Mouse (Mus musculus): ENCODE data around the gene Fam117b. TPM values are rescaled to one million over a fixed set of nuclear protein-coding genes. Genes with fewer than 3 reads are reported as not detected.

The Fam117b gene
- polyA plus RNA-seq, 1 experiment from 2014 or later: 10.7 TPM

- no peaks in the 10 kb centered on the region for H3K27me3 ChIP-seq (replicated peaks; ENCODE audit: control insufficient read depth, insufficient read depth, low read length)
- no peak for ATAC-seq (ENCODE audit: low read depth)
- no peak overlapping the region for H3K9ac ChIP-seq (ENCODE audit: low read depth, low read length)
- no peaks in the 10 kb centered on the region for H3K36me3 ChIP-seq (ENCODE audit: control insufficient read depth, insufficient read depth, low read length)
- no peaks in the 10 kb centered on the region for H3K4me1 ChIP-seq (ENCODE audit: control insufficient read depth, insufficient read depth, low read length)
- no peak overlapping the region for H3K27ac ChIP-seq (replicated peaks; ENCODE audit: low read depth, low read length)
- H3K4me2 ChIP-seq (ENCODE audit: low read depth, low read length): no peak overlapping the region
- no peak overlapping the region for H3K4me3 ChIP-seq (ENCODE audit: low read depth, low read length)
- no peaks in the 10 kb centered on the region for H3K9me3 ChIP-seq (ENCODE audit: control insufficient read depth, low read length)
- no peak for DNase-seq (ENCODE audit: low spot score)
- 67% methylated on average over 2 of the region's 2 CpGs for WGBS
These were observed 6.9 kb upstream of the Fam117b start for GRCm38 (mm10) chr1:59905916-59906315.

DNA sequence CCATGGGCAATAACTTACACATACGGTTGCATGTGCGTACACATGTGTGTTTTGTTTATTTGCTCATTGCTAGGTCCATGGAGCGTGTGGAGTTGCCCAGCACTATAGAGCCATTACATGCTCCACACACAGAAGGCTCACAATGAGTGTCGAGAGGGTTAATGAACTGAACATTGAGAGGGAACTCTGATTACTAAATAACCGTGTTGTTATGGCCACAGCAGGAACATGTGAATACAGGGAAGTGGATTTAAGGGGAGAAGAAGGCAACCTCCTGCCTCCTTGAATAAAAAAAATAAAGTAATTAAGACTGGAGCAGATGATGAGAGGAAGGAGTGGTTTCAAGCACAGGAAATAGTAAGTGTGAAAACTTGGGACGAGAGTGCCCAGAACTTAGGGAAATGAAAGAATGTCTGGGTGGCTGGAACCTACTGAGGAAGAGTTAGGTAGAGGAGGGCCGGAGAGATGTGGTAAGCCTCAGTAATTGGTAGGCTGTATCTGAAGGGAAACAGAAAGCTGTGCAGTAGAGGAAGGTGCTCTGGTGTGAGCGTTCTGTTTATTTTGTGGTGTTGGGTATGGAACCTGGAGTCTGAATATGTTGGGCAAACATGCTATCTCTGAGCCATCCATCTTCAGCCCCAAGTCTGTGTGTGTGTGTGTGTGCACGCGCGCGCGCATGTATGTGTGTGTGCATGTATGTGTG is 5.8 kb upstream of the Fam117b start:
- no peak overlapping the region for H3K4me3 ChIP-seq (ENCODE audit: low read depth, low read length)
- 84% methylated on average over 13 of the region's 13 CpGs for WGBS
- H3K36me3 ChIP-seq (ENCODE audit: control insufficient read depth, insufficient read depth, low read length): no peaks in the 10 kb centered on the region
- no peak overlapping the region for H3K9ac ChIP-seq (ENCODE audit: low read depth, low read length)
- no peak overlapping the region for H3K4me2 ChIP-seq (ENCODE audit: low read depth, low read length)
- H3K27ac ChIP-seq (replicated peaks; ENCODE audit: low read depth, low read length): no peak overlapping the region
- no peaks in the 10 kb centered on the region for H3K9me3 ChIP-seq (ENCODE audit: control insufficient read depth, low read length)
- H3K27me3 ChIP-seq (replicated peaks; ENCODE audit: control insufficient read depth, insufficient read depth, low read length): no peaks in the 10 kb centered on the region
- ATAC-seq (ENCODE audit: low read depth) (no peak), DNase-seq (ENCODE audit: low spot score) (no peak)
- H3K4me1 ChIP-seq (ENCODE audit: control insufficient read depth, insufficient read depth, low read length): no peaks in the 10 kb centered on the region

DNA sequence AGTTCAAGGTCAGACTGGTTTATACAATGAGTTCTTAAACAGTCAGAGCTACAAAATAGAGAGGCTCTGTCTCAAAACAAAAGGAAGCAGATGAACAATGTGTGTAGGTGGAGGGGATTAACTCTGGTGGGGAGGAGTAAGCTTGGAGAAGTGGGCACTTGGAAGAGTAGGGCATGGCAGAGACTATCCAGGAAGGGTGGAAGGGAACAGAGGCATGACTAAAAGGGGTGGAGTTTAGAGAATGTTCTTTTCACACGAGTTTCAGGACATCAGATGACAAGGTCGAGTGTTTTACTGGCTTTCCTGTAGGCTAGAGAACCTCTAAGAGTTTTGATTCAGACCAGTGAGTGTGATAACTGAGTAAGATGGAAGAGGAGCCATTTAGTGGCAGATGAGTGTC is 5.1 kb upstream of the Fam117b start:
- H3K36me3 ChIP-seq (ENCODE audit: control insufficient read depth, insufficient read depth, low read length): no peaks in the 10 kb centered on the region
- no peak overlapping the region for H3K4me2 ChIP-seq (ENCODE audit: low read depth, low read length)
- H3K27ac ChIP-seq (replicated peaks; ENCODE audit: low read depth, low read length): no peak overlapping the region
- no peaks in the 10 kb centered on the region for H3K4me1 ChIP-seq (ENCODE audit: control insufficient read depth, insufficient read depth, low read length)
- DNase-seq (ENCODE audit: low spot score) (no peak), ATAC-seq (ENCODE audit: low read depth) (no peak)
- 36% methylated on average over 2 of the region's 2 CpGs for WGBS
- H3K27me3 ChIP-seq (replicated peaks; ENCODE audit: control insufficient read depth, insufficient read depth, low read length): no peaks in the 10 kb centered on the region
- no peak overlapping the region for H3K9ac ChIP-seq (ENCODE audit: low read depth, low read length)
- H3K4me3 ChIP-seq (ENCODE audit: low read depth, low read length): no peak overlapping the region
- H3K9me3 ChIP-seq (ENCODE audit: control insufficient read depth, low read length): no peaks in the 10 kb centered on the region

GRCm38 (mm10) chr1:59910941-59911340 is 1.9 kb upstream of the Fam117b start:
- Histone ChIP-seq H3K27ac (replicated peaks; ENCODE audit: low read depth, low read length) (no peak overlapping the region), H3K4me2 (ENCODE audit: low read depth, low read length) (no peak overlapping the region), H3K36me3 (ENCODE audit: control insufficient read depth, insufficient read depth, low read length) (no peaks in the 10 kb centered on the region), H3K27me3 (replicated peaks; ENCODE audit: control insufficient read depth, insufficient read depth, low read length) (no peaks in the 10 kb centered on the region), H3K4me1 (ENCODE audit: control insufficient read depth, insufficient read depth, low read length) (peaks cover 19% of the 10 kb centered on the region), H3K4me3 (ENCODE audit: low read depth, low read length) (no peak overlapping the region), H3K9ac (ENCODE audit: low read depth, low read length) (no peak overlapping the region), H3K9me3 (ENCODE audit: control insufficient read depth, low read length) (no peaks in the 10 kb centered on the region)
- no peak for DNase-seq (ENCODE audit: low spot score)
- 81% methylated on average over 1 of the region's 1 CpGs for WGBS
- no peak for ATAC-seq (ENCODE audit: low read depth)

DNA sequence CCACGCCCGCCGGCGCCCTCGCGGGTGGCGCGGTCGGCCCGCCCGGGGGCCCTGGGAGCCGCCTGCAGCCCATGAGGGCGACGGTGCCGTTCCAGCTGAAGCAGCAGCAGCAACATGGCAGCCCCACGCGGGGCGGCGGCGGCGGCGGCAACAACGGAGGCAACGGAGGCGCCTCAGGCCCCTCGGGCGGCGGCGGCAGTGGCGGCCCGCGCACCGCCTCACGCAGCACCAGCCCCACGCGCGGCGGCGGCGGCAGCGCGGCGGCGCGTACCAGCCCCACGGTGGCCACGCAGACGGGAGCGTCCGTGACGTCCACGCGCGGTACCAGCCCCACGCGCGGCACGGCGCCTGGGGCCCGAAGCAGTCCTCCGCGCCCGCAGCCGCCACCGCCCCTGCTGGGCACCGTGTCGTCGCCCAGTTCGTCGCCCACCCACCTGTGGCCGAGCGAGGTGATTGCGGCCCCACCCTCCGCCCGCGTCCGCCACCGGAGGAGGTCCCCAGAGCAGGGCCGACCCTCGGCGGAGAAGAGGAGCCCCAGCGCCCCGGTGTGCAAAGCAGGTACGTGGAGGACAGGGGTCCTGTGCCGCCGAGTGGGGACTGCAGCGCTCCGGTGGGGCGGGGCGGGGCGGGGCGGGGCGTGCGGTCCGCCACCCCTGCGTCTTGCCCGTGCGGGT is 526 bp downstream of the Fam117b start:
- Histone ChIP-seq H3K4me2 (ENCODE audit: low read depth, low read length) (peak overlapping the region; percentile 78), H3K27me3 (replicated peaks; ENCODE audit: control insufficient read depth, insufficient read depth, low read length) (no peaks in the 10 kb centered on the region), H3K4me3 (ENCODE audit: low read depth, low read length) (peak overlapping the region; percentile 99), H3K9ac (ENCODE audit: low read depth, low read length) (peak overlapping the region; percentile 95), H3K36me3 (ENCODE audit: control insufficient read depth, insufficient read depth, low read length) (no peaks in the 10 kb centered on the region), H3K27ac (replicated peaks; ENCODE audit: low read depth, low read length) (peak overlapping the region; percentile 90), H3K4me1 (ENCODE audit: control insufficient read depth, insufficient read depth, low read length) (peaks cover 21% of the 10 kb centered on the region), H3K9me3 (ENCODE audit: control insufficient read depth, low read length) (no peaks in the 10 kb centered on the region)
- DNase-seq (ENCODE audit: low spot score): peak; percentile 5
- ATAC-seq (ENCODE audit: low read depth): peak; percentile 47
- WGBS: 0% methylated on average over 18 of the region's 98 CpGs

- Histone ChIP-seq H3K27ac (replicated peaks; ENCODE audit: low read depth, low read length) (no peak overlapping the region; the same call in 1 of the 2 replicates), H3K36me3 (ENCODE audit: control insufficient read depth, insufficient read depth, low read length) (no peaks in the 10 kb centered on the region), H3K27me3 (replicated peaks; ENCODE audit: control insufficient read depth, insufficient read depth, low read length) (no peaks in the 10 kb centered on the region), H3K9ac (ENCODE audit: low read depth, low read length) (peak overlapping the region; percentile 95), H3K4me1 (ENCODE audit: control insufficient read depth, insufficient read depth, low read length) (peaks cover 21% of the 10 kb centered on the region), H3K4me2 (ENCODE audit: low read depth, low read length) (peak overlapping the region; percentile 78), H3K9me3 (ENCODE audit: control insufficient read depth, low read length) (no peaks in the 10 kb centered on the region), H3K4me3 (ENCODE audit: low read depth, low read length) (peak overlapping the region; percentile 99)
- peak; percentile 50 for DNase-seq (ENCODE audit: low spot score)
- no peak for ATAC-seq (ENCODE audit: low read depth)
- WGBS: 4% methylated on average over 12 of the region's 12 CpGs
These were observed 1.0 kb downstream of the Fam117b start for GRCm38 (mm10) chr1:59913869-59914225.

GRCm38 (mm10) chr1:59914799-59915198 is 2.0 kb downstream of the Fam117b start:
- Histone ChIP-seq H3K27me3 (replicated peaks; ENCODE audit: control insufficient read depth, insufficient read depth, low read length) (no peaks in the 10 kb centered on the region), H3K4me1 (ENCODE audit: control insufficient read depth, insufficient read depth, low read length) (peaks cover 21% of the 10 kb centered on the region), H3K4me3 (ENCODE audit: low read depth, low read length) (peak overlapping the region; percentile 99), H3K9ac (ENCODE audit: low read depth, low read length) (no peak overlapping the region; the same call in 1 of the 2 replicates), H3K9me3 (ENCODE audit: control insufficient read depth, low read length) (no peaks in the 10 kb centered on the region), H3K4me2 (ENCODE audit: low read depth, low read length) (peak overlapping the region; percentile 78), H3K36me3 (ENCODE audit: control insufficient read depth, insufficient read depth, low read length) (no peaks in the 10 kb centered on the region), H3K27ac (replicated peaks; ENCODE audit: low read depth, low read length) (no peak overlapping the region)
- DNase-seq (ENCODE audit: low spot score): no peak
- ATAC-seq (ENCODE audit: low read depth): no peak
- 50% methylated on average over 3 of the region's 3 CpGs for WGBS

DNA sequence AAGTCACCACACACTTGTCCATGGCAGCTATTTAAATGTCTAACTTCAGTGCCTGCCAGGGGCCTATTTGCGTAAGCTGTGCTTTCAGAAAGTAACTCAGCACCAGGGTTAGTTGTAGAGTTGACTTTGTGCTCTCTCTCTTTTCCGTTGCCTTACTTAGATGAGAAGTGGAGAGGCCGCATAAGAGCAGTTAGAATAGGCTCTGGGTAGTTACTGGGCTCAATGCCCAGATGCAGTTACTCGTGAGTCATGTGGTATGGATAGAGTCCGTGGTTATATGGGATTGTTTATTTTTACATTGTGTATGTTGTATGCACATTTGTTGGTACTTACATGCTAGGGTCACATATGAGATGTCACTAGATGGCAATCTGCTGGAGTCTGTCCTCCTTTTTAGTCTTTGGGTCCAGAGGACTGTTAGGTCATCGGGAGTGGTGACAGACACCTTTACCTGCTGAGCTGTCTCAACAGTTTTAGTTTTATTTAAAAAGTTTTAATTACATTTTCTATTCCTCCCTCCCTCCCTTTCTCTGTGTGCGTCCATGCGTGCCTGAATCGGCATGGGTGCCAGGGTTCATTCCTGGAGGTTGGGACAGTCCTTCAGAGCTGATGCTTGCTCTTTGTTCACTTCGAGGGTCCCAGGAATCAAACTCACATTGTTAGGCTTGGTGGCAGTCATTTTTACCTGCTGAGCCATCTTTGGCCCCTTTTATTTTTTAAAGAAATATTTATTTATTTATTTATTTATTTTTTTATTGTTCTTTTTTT is 3.2 kb downstream of the Fam117b start:
- 71% methylated on average over 10 of the region's 10 CpGs for WGBS
- Histone ChIP-seq H3K9me3 (ENCODE audit: control insufficient read depth, low read length) (no peaks in the 10 kb centered on the region), H3K9ac (ENCODE audit: low read depth, low read length) (no peak overlapping the region), H3K27me3 (replicated peaks; ENCODE audit: control insufficient read depth, insufficient read depth, low read length) (no peaks in the 10 kb centered on the region), H3K27ac (replicated peaks; ENCODE audit: low read depth, low read length) (0 out of 2 replicates have a peak overlapping the region, but pooled peaks have one; percentile 2), H3K4me1 (ENCODE audit: control insufficient read depth, insufficient read depth, low read length) (peaks cover 21% of the 10 kb centered on the region), H3K36me3 (ENCODE audit: control insufficient read depth, insufficient read depth, low read length) (no peaks in the 10 kb centered on the region), H3K4me3 (ENCODE audit: low read depth, low read length) (no peak overlapping the region), H3K4me2 (ENCODE audit: low read depth, low read length) (no peak overlapping the region)
- ATAC-seq (ENCODE audit: low read depth) (no peak), DNase-seq (ENCODE audit: low spot score) (peak; percentile 76)
